In the genomic region with DNA sequence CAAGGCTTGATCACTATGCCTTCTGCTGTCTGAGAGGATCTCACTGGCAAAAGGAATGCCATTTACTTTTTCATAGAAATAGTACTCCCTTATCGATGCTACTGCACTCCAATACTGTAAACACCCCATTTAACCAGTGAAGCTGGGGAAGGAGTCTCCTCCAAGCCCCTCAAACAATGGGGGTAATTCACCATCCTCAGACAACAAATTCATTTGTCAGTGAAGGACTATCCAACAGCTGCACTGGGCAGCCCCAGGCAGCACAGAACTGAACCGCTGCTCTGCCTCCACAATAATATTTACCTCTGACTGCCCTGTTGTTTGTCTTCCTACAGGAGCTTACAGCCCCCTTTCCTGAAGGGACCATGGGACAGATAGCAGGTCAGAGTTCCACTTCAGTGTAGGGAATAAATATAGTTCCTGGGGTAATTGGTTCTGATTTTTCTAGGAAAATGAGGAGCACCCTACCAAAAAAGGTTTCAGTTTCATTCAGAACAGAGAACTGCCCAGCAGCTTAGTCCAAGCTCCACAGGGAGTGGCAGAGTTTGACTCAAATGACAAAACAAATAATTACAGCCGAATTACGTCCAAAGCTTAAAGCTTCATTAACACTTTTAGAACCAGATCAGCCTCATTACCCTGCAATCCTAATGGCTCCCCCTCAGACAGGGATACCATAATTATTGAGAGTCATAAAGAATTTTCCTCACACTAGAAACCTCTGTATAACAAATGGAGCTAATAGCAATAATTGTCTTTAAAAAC, we compare ENCODE assay signal across 1 mouse cellular context.
TF ChIP-seq lines count a peak whose summit lies in the region.

No protein-coding gene starts in this region.

TF ChIP-seq in myocyte, 11 proteins besides CTCF, POLR2A, EP300 and RAD21:
- no peak for TF ChIP-seq CEBPB (IDR thresholded peaks at IDR 0.05; ENCODE audit: insufficient read depth, poor library complexity, severe bottlenecking)
- no peak for TF ChIP-seq POLR2AphosphoS2 (IDR thresholded peaks at IDR 0.05; ENCODE audit: insufficient read length, low read depth)
- no peak for TF ChIP-seq MYOD1 (IDR thresholded peaks at IDR 0.05; ENCODE audit: control insufficient read depth in 1 of 3, insufficient read length in 2 of 3, low read depth in 2 of 3)
- no peak for TF ChIP-seq REST (IDR thresholded peaks at IDR 0.05; ENCODE audit: insufficient read depth, insufficient read length)
- TF ChIP-seq MAX (IDR thresholded peaks at IDR 0.05; ENCODE audit: low read depth), result no peak
- no peak for TF ChIP-seq E2F4 (IDR thresholded peaks at IDR 0.05; ENCODE audit: insufficient read depth)
- no peak for TF ChIP-seq SRF (IDR thresholded peaks at IDR 0.05; ENCODE audit: control insufficient read depth, insufficient read length, low read depth)
- no peak for TF ChIP-seq USF1 (IDR thresholded peaks at IDR 0.05; ENCODE audit: low read depth)
- TF ChIP-seq TCF3 (IDR thresholded peaks at IDR 0.05; ENCODE audit: insufficient read length, low read depth), result no peak
- no peak for TF ChIP-seq TCF12 (IDR thresholded peaks at IDR 0.05; ENCODE audit: insufficient read depth, poor library complexity, severe bottlenecking)
- no peak for TF ChIP-seq MYOG (IDR thresholded peaks at IDR 0.05; ENCODE audit: control insufficient read depth in 1 of 3, insufficient read depth in 1 of 3, insufficient read length in 2 of 3, low read depth in 2 of 3)
TF ChIP-seq in myocyte: peak in this region for 0.
